ENCODE assay signal across 9 mouse cellular contexts in genomic region chr9:44107110-44107509, GRCm38 (mm10). TPM values are rescaled to one million over a fixed set of nuclear protein-coding genes. Genes with fewer than 3 reads are reported as not detected.
DNase-seq lines count a peak whose midpoint lies in the region; ATAC-seq and TF ChIP-seq lines count a peak whose summit lies in the region.
"Had no signal": no experiment of that assay in that cellular context is flagged by ENCODE, and none has a peak within 500 bp of the region (broad histone marks: within the 10 kb centered on the region; RNA-seq: fewer than 3 reads in every experiment).

TSS of gene C1qtnf5 (plus strand) at chr9:44107245.

- H3K9ac ChIP-seq in ES-Bruce4 (ENCODE audit: low read depth, poor library complexity, severe bottlenecking), result peak within 1 kb of the TSS; percentile 38; the same call in 1 of the 2 replicates
- peak within 1 kb of the TSS; percentile 44 for H3K9ac ChIP-seq in hindbrain, embryonic 16.5 days (ENCODE audit: low read depth, low read length)
- H3K9ac ChIP-seq in stomach, embryonic 15.5 days, result no peak within 1 kb of the TSS

- no peaks in the 10 kb centered on the region for H3K4me1 ChIP-seq in ES-Bruce4 (ENCODE audit: control insufficient read depth, insufficient read depth, low read length)
- H3K4me1 ChIP-seq in hindbrain, embryonic 16.5 days (ENCODE audit: control insufficient read depth, insufficient read depth, low read depth, low read length), result peaks cover 42% of the 10 kb centered on the region
- H3K4me1 ChIP-seq in stomach, embryonic 15.5 days, result peaks cover 49% of the 10 kb centered on the region

- no peaks in the 10 kb centered on the region for H3K27me3 ChIP-seq in ES-Bruce4 (ENCODE audit: control insufficient read depth, insufficient read depth, low read length, poor library complexity, severe bottlenecking)
- H3K27me3 ChIP-seq in hindbrain, embryonic 16.5 days (replicated peaks; ENCODE audit: control insufficient read depth, insufficient read depth, low read length), result no peaks in the 10 kb centered on the region
- H3K27me3 ChIP-seq in stomach, embryonic 15.5 days (replicated peaks), result no peaks in the 10 kb centered on the region

- ATAC-seq in hindbrain, embryonic 16.5 days, result peak; percentile 87
- ATAC-seq in stomach, embryonic 15.5 days (ENCODE audit: insufficient read depth, low FRiP score, low read depth), result peak; percentile 62

- no peak for TF ChIP-seq EP300 in ES-Bruce4 (IDR thresholded peaks at IDR 0.05; ENCODE audit: insufficient read depth, low read depth, low read length)

- intact Hi-C loops in left cerebral cortex, adult 2 months (cut with DNase I), result loop anchor here (5.0 kb wide), 1 partner anchor 40 kb away; the partner anchor contains the start of gene Usp2

- TF ChIP-seq CTCF in ES-Bruce4 (IDR thresholded peaks at IDR 0.05; ENCODE audit: low read depth, low read length), result no peak
- TF ChIP-seq CTCF in left cerebral cortex, adult 2 months (IDR thresholded peaks at IDR 0.05), result no peak

- no peak for TF ChIP-seq POLR2A in ES-Bruce4 (IDR thresholded peaks at IDR 0.05; ENCODE audit: insufficient read depth, low read length)

- H3K36me3 ChIP-seq in ES-Bruce4 (ENCODE audit: control insufficient read depth, insufficient read depth, low read length, poor library complexity, severe bottlenecking), result 0 out of 2 replicates have a peak, but pooled peaks cover 3% of the 10 kb centered on the region
- H3K36me3 ChIP-seq in hindbrain, embryonic 16.5 days (ENCODE audit: control insufficient read depth, insufficient read depth, low read length), result no peaks in the 10 kb centered on the region
- no peaks in the 10 kb centered on the region; the same call in 1 of the 2 replicates for H3K36me3 ChIP-seq in stomach, embryonic 15.5 days

- WGBS in hindbrain, embryonic 16.5 days, result 29% methylated on average over 8 of the region's 8 CpGs
- WGBS in stomach, embryonic 15.5 days, result 23% methylated on average over 8 of the region's 8 CpGs

- no peak within 1 kb of the TSS for H3K27ac ChIP-seq in ES-Bruce4 (ENCODE audit: insufficient read depth, low read length)
- peak within 1 kb of the TSS; percentile 80 for H3K27ac ChIP-seq in hindbrain, embryonic 16.5 days (ENCODE audit: low read depth, low read length)
- H3K27ac ChIP-seq in left cerebral cortex, adult 2 months, result peak within 1 kb of the TSS; percentile 63
- H3K27ac ChIP-seq in stomach, embryonic 15.5 days, result peak within 1 kb of the TSS; percentile 62

- H3K4me3 ChIP-seq in ES-Bruce4 (ENCODE audit: low read depth, low read length), result peak within 1 kb of the TSS; percentile 34; the same call in 1 of the 2 replicates
- peak within 1 kb of the TSS; percentile 6; the same call in 1 of the 2 replicates for H3K4me3 ChIP-seq in hindbrain, embryonic 16.5 days (ENCODE audit: low read length)
- peak within 1 kb of the TSS; percentile 19; the same call in 1 of the 2 replicates for H3K4me3 ChIP-seq in left cerebral cortex, adult 2 months
- no peak within 1 kb of the TSS for H3K4me3 ChIP-seq in stomach, embryonic 15.5 days (replicated peaks)

- peak; percentile 57 to 76 for DNase-seq in cerebellum, postnatal 14 days
- DNase-seq in gastrocnemius, postnatal 25 days, result peak; percentile 89
- DNase-seq in left cerebral cortex, adult 2 months (ENCODE audit: extremely low spot score in 1 of 2, low spot score in 2 of 2), result peak; percentile 71 to 73
- DNase-seq in lung, postnatal 36 days, result peak; percentile 90
- DNase-seq in spleen, adult 12 weeks (ENCODE audit: low spot score), result no peak

- H3K4me2 ChIP-seq in hindbrain, embryonic 16.5 days (ENCODE audit: low read length), result peak within 1 kb of the TSS; percentile 47
- peak within 1 kb of the TSS; percentile 38 for H3K4me2 ChIP-seq in stomach, embryonic 15.5 days

- H3K9me3 ChIP-seq in ES-Bruce4 (replicated peaks; ENCODE audit: control insufficient read depth, insufficient read depth, low read length, poor library complexity, severe bottlenecking), result no peaks in the 10 kb centered on the region
- no peaks in the 10 kb centered on the region for H3K9me3 ChIP-seq in hindbrain, embryonic 16.5 days (ENCODE audit: control insufficient read depth, low read length)
- H3K9me3 ChIP-seq in stomach, embryonic 15.5 days, result no peaks in the 10 kb centered on the region
- H3K9me3 ChIP-seq: G1E had no signal

RNA-seq across cellular contexts. Expression of gene C1qtnf5, which starts in this region (rescaled TPM):
- polyA plus RNA-seq in ES-Bruce4 (2011; ENCODE audit: insufficient read depth, insufficient read length, low read depth, missing spikeins), result not detected in 2 replicates
- 10 to 100 TPM in 1 of 2 experiments, 1 to 10 TPM in 1; 8.0 to 13.6 TPM for total RNA-seq in gastrocnemius, postnatal 25 days (2021)
- 8.5 and 9.5 TPM in 2 replicates for polyA plus RNA-seq in hindbrain, embryonic 16.5 days (2015; fragmentation: Nextera tagmentation; extraction: Ambion mirVana)
- total RNA-seq in left cerebral cortex, adult 2 months (2021), result 10 to 100 TPM; 14.2 to 15.3 TPM
- polyA plus RNA-seq in stomach, embryonic 15.5 days (2015; fragmentation: Nextera tagmentation; extraction: Ambion mirVana), result 2.8 and 3.3 TPM in 2 replicates
- total RNA-seq: G1E had no signal
